ENCODE assay signal across 19 mouse cellular contexts in genomic region chr19:53442132-53442610, GRCm38 (mm10). TPM values are rescaled to one million over a fixed set of nuclear protein-coding genes. Genes with fewer than 3 reads are reported as not detected.
A peak's percentile ranks its signal among the peaks of the same experiment; 100 is the strongest.
DNase-seq lines count a peak whose midpoint lies in the region; ATAC-seq and TF ChIP-seq lines count a peak whose summit lies in the region.
"Had no signal": no experiment of that assay in that cellular context is flagged by ENCODE, and none has a peak within 500 bp of the region (broad histone marks: within the 10 kb centered on the region; RNA-seq: fewer than 3 reads in every experiment).

No protein-coding gene starts in this region.

- H3K27me3 ChIP-seq in liver, postnatal 0 days (ENCODE audit: insufficient read depth, low read length), result no peaks in the 10 kb centered on the region
- H3K27me3 ChIP-seq in liver, embryonic 12.5 days (replicated peaks), result peaks cover 4% of the 10 kb centered on the region; the same call in 1 of the 2 replicates

- no peaks in the 10 kb centered on the region for H3K36me3 ChIP-seq in liver, postnatal 0 days (replicated peaks; ENCODE audit: insufficient read depth, low read length)
- H3K36me3 ChIP-seq in liver, embryonic 12.5 days, result no peaks in the 10 kb centered on the region
- H3K36me3 ChIP-seq: embryonic facial prominence, embryonic 15.5 days; forebrain, embryonic 10.5 days; heart, embryonic 10.5 days; hindbrain, embryonic 10.5 days had no signal

- H3K4me3 ChIP-seq in liver, postnatal 0 days (ENCODE audit: low read depth, low read length), result no peak overlapping the region
- H3K4me3 ChIP-seq in liver, embryonic 12.5 days, result no peak overlapping the region
- H3K4me3 ChIP-seq: embryonic facial prominence, embryonic 15.5 days; erythroblast, embryonic 14.5 days; forebrain, embryonic 10.5 days; heart, embryonic 10.5 days; hindbrain, embryonic 10.5 days had no signal

- TF ChIP-seq EP300 in liver, postnatal 0 days (IDR thresholded peaks at IDR 0.05; ENCODE audit: low read depth), result no peak

- no peak overlapping the region for H3K9ac ChIP-seq in liver, postnatal 0 days (replicated peaks)
- H3K9ac ChIP-seq in liver, embryonic 12.5 days, result no peak overlapping the region
- H3K9ac ChIP-seq: embryonic facial prominence, embryonic 15.5 days; hindbrain, embryonic 14.5 days had no signal

- H3K27ac ChIP-seq in liver, postnatal 0 days (ENCODE audit: low read depth), result peak overlapping the region; percentile 78
- H3K27ac ChIP-seq in liver, embryonic 12.5 days, result no peak overlapping the region
- H3K27ac ChIP-seq: embryonic facial prominence, embryonic 15.5 days; forebrain, embryonic 10.5 days; heart, embryonic 10.5 days; hindbrain, embryonic 10.5 days; hindbrain, embryonic 14.5 days had no signal

- peaks cover 11% of the 10 kb centered on the region for H3K4me1 ChIP-seq in liver, postnatal 0 days (ENCODE audit: insufficient read depth)
- peaks cover 17% of the 10 kb centered on the region for H3K4me1 ChIP-seq in liver, embryonic 12.5 days

- no peak overlapping the region for H3K4me2 ChIP-seq in liver, postnatal 0 days (ENCODE audit: low read depth, low read length)
- no peak overlapping the region for H3K4me2 ChIP-seq in liver, embryonic 12.5 days
- H3K4me2 ChIP-seq: embryonic facial prominence, embryonic 15.5 days; hindbrain, embryonic 14.5 days had no signal

- no peak for ATAC-seq in liver, postnatal 0 days
- no peak for ATAC-seq in liver, embryonic 12.5 days
- ATAC-seq: forebrain, embryonic 14.5 days had no signal

- no peak for DNase-seq in liver, postnatal 0 days
- peak; percentile 39 to 50 for DNase-seq in B cell, adult 2 months
- peak; percentile 72 for DNase-seq in induced T-regulatory cell, adult 2 months (ENCODE audit: low read depth)
- no peak for DNase-seq in gastrocnemius, adult 8-10 months (ENCODE audit: low spot score in 2 of 2)
- no peak for DNase-seq in left cerebral cortex, adult 18-20 months (ENCODE audit: low spot score in 2 of 2)
- DNase-seq: adrenal gland, postnatal 25 days; cerebellum, adult 8-10 months; embryo, embryonic 11 days; gastrocnemius, postnatal 10 days; heart, adult 18-20 months; heart, postnatal 14 days had no signal

- no peaks in the 10 kb centered on the region for H3K9me3 ChIP-seq in liver, postnatal 0 days (ENCODE audit: low read length)
- no peaks in the 10 kb centered on the region for H3K9me3 ChIP-seq in liver, embryonic 12.5 days (replicated peaks)
- H3K9me3 ChIP-seq: embryonic facial prominence, embryonic 15.5 days; forebrain, embryonic 10.5 days; heart, embryonic 10.5 days; hindbrain, embryonic 10.5 days had no signal

- 87% methylated on average over 4 of the region's 4 CpGs for WGBS in liver, postnatal 0 days (ENCODE audit: insufficient replicate concordance)
- WGBS in liver, embryonic 12.5 days (ENCODE audit: insufficient replicate concordance), result 79% methylated on average over 4 of the region's 4 CpGs

- TF ChIP-seq CTCF in liver, postnatal 0 days (IDR thresholded peaks at IDR 0.05; ENCODE audit: low read depth), result no peak

RNA-seq across cellular contexts. Expression of gene Smndc1, which starts 51.8 kb away (rescaled TPM):
- polyA plus RNA-seq in liver, postnatal 0 days (2015; fragmentation: Nextera tagmentation; extraction: Ambion mirVana), result 18.9 and 21.7 TPM in 2 replicates
- 29.3 and 30.6 TPM in 2 replicates for polyA plus RNA-seq in liver, embryonic 12.5 days (2016; fragmentation: Nextera tagmentation; extraction: Ambion mirVana)
- 10 to 100 TPM; 27.4 to 32.4 (median 29.6) TPM for total RNA-seq in gastrocnemius, adult 8-10 months (2022)
- total RNA-seq in left cerebral cortex, adult 18-20 months (2021), result 10 to 100 TPM; 36.8 to 39.2 TPM

Comparison
In these comparisons a context has a peak if more than half of its experiments do, and no peak if none do; other contexts are left out.
1. DNase-seq: peak in B cell, adult 2 months (2 of 2) and induced T-regulatory cell, adult 2 months (single experiment); none in liver, postnatal 0 days (single experiment), gastrocnemius, adult 8-10 months (0 of 2) and left cerebral cortex, adult 18-20 months (0 of 2).